Mouse (Mus musculus): ENCODE measurements around the gene Cdiptos. TPM values are rescaled to one million over a fixed set of nuclear protein-coding genes. Genes with fewer than 3 reads are reported as not detected.

Gene Cdiptos
- total RNA-seq, 2 experiments from 2014 or later: 0.45 TPM; not detected in 1

GRCm38 (mm10) chr7:126978841-126979240 lies 2.9 kb upstream of the Cdiptos start:
- DNase-seq (ENCODE audit: low spot score in 2 of 2): no peak

- DNase-seq (ENCODE audit: low spot score in 2 of 2): no peak
These were observed 1.1 kb upstream of the Cdiptos start for GRCm38 (mm10) chr7:126976878-126977459.

- DNase-seq (ENCODE audit: low spot score in 2 of 2): no peak
These were observed 177 bp downstream of the Cdiptos start, which contains the start of gene Cdipt for GRCm38 (mm10) chr7:126975893-126975949. Gene Cdipt (plus strand): TSS chr7:126975914.

GRCm38 (mm10) chr7:126975493-126975892 lies 405 bp downstream of the Cdiptos start:
- DNase-seq (ENCODE audit: low spot score in 2 of 2): no peak

GRCm38 (mm10) chr7:126967361-126967760 lies 8.5 kb downstream of the Cdiptos start:
- DNase-seq (ENCODE audit: low spot score in 2 of 2): no peak

- no peak for DNase-seq (ENCODE audit: low spot score in 2 of 2)
These were observed 10.3 kb downstream of the Cdiptos start for GRCm38 (mm10) chr7:126965568-126965967.

- no peak for DNase-seq (ENCODE audit: low spot score in 2 of 2)
These were observed 12.2 kb downstream of the Cdiptos start for GRCm38 (mm10) chr7:126963548-126964286.

- no peak for DNase-seq (ENCODE audit: low spot score in 2 of 2)
These were observed 13.9 kb downstream of the Cdiptos start for GRCm38 (mm10) chr7:126961965-126962364.

GRCm38 (mm10) chr7:126961095-126961494 lies 14.8 kb downstream of the Cdiptos start:
- DNase-seq (ENCODE audit: low spot score in 2 of 2): no peak

- no peak for DNase-seq (ENCODE audit: low spot score in 2 of 2)
These were observed 16.1 kb downstream of the Cdiptos start for GRCm38 (mm10) chr7:126959780-126960179.

- DNase-seq (ENCODE audit: low spot score in 2 of 2): no peak
These were observed 20.8 kb downstream of the Cdiptos start for GRCm38 (mm10) chr7:126955125-126955524.

- DNase-seq (ENCODE audit: low spot score in 2 of 2): no peak
These were observed 23.3 kb downstream of the Cdiptos start for GRCm38 (mm10) chr7:126952646-126953045.

GRCm38 (mm10) chr7:126951741-126952140 lies 24.2 kb downstream of the Cdiptos start:
- DNase-seq (ENCODE audit: low spot score in 2 of 2): no peak

- peak in 1 of 2 experiments; percentile 57 for DNase-seq (ENCODE audit: low spot score in 2 of 2)
These were observed 25.0 kb downstream of the Cdiptos start for GRCm38 (mm10) chr7:126950647-126951615.

- peak; percentile 76 to 85 for DNase-seq (ENCODE audit: low spot score in 2 of 2)
These were observed 25.9 kb downstream of the Cdiptos start, which contains the start of gene Sez6l2 for GRCm38 (mm10) chr7:126949793-126950646. Gene Sez6l2 (plus strand): TSS chr7:126950563.

GRCm38 (mm10) chr7:126949403-126949792 lies 26.5 kb downstream of the Cdiptos start, which contains the start of gene Asphd1:
Gene Asphd1 (minus strand): TSS chr7:126949582.
- peak; percentile 67 to 72 for DNase-seq (ENCODE audit: low spot score in 2 of 2)

- DNase-seq (ENCODE audit: low spot score in 2 of 2): no peak
These were observed 27.3 kb downstream of the Cdiptos start for GRCm38 (mm10) chr7:126948626-126949025.

GRCm38 (mm10) chr7:126946530-126946929 lies 29.4 kb downstream of the Cdiptos start:
- DNase-seq (ENCODE audit: low spot score in 2 of 2): no peak

GRCm38 (mm10) chr7:126941801-126942200 lies 34.1 kb downstream of the Cdiptos start:
- DNase-seq (ENCODE audit: low spot score in 2 of 2): peak in 1 of 2 experiments; percentile 40

GRCm38 (mm10) chr7:126941171-126941570 lies 34.7 kb downstream of the Cdiptos start:
- DNase-seq (ENCODE audit: low spot score in 2 of 2): no peak

- no peak for DNase-seq (ENCODE audit: low spot score in 2 of 2)
These were observed 43.2 kb downstream of the Cdiptos start for GRCm38 (mm10) chr7:126932652-126933051.
